ENCODE assay signal across 18 mouse cellular contexts in genomic region chr4:120331992-120332391, GRCm38 (mm10). TPM values are rescaled to one million over a fixed set of nuclear protein-coding genes. Genes with fewer than 3 reads are reported as not detected.
DNase-seq lines count a peak whose midpoint lies in the region; ATAC-seq and TF ChIP-seq lines count a peak whose summit lies in the region.
"Had no signal": no experiment of that assay in that cellular context is flagged by ENCODE, and none has a peak within 500 bp of the region (broad histone marks: within the 10 kb centered on the region; RNA-seq: fewer than 3 reads in every experiment).

No protein-coding gene starts in this region.

- peak; percentile 41; the same call in 1 of the 2 replicates for ATAC-seq in hindbrain, embryonic 13.5 days (ENCODE audit: low FRiP score)
- ATAC-seq in forebrain, embryonic 15.5 days (replicated peaks) = peak; percentile 44
- ATAC-seq in hindbrain, embryonic 16.5 days = peak; percentile 37
- ATAC-seq in midbrain, embryonic 16.5 days = peak; percentile 52; the same call in 1 of the 2 replicates
- no peak for ATAC-seq in lung, postnatal 0 days
- ATAC-seq: Patski had no signal

- H3K4me3 ChIP-seq in hindbrain, embryonic 13.5 days = no peak overlapping the region
- H3K4me3 ChIP-seq in hindbrain, embryonic 10.5 days = no peak overlapping the region
- no peak overlapping the region for H3K4me3 ChIP-seq in forebrain, embryonic 15.5 days
- no peak overlapping the region for H3K4me3 ChIP-seq in hindbrain, embryonic 16.5 days (ENCODE audit: low read length)
- no peak overlapping the region for H3K4me3 ChIP-seq in midbrain, embryonic 16.5 days (ENCODE audit: low read depth, low read length)
- no peak overlapping the region for H3K4me3 ChIP-seq in lung, postnatal 0 days (ENCODE audit: low read depth, low read length)
- H3K4me3 ChIP-seq: embryonic facial prominence, embryonic 15.5 days; kidney, embryonic 15.5 days; limb, embryonic 15.5 days; stomach, embryonic 15.5 days had no signal

- peak overlapping the region; percentile 39; the same call in 1 of the 2 replicates for H3K9ac ChIP-seq in hindbrain, embryonic 13.5 days
- no peak overlapping the region for H3K9ac ChIP-seq in forebrain, embryonic 15.5 days (replicated peaks)
- no peak overlapping the region for H3K9ac ChIP-seq in hindbrain, embryonic 16.5 days (ENCODE audit: low read depth, low read length)
- no peak overlapping the region for H3K9ac ChIP-seq in midbrain, embryonic 16.5 days (ENCODE audit: low read depth, low read length)
- H3K9ac ChIP-seq in lung, postnatal 0 days (replicated peaks; ENCODE audit: low read depth) = no peak overlapping the region
- H3K9ac ChIP-seq: embryonic facial prominence, embryonic 15.5 days; kidney, embryonic 15.5 days; limb, embryonic 15.5 days; stomach, embryonic 15.5 days had no signal

- intact Hi-C loops in left cerebral cortex, postnatal 25 days (cut with DNase I) = no loop called here

- WGBS in hindbrain, embryonic 13.5 days = 74% methylated on average over 7 of the region's 7 CpGs
- WGBS in hindbrain, embryonic 10.5 days = 82% methylated on average over 7 of the region's 7 CpGs
- 63% methylated on average over 7 of the region's 7 CpGs for WGBS in forebrain, embryonic 15.5 days
- 65% methylated on average over 7 of the region's 7 CpGs for WGBS in hindbrain, embryonic 16.5 days
- 72% methylated on average over 7 of the region's 7 CpGs for WGBS in midbrain, embryonic 16.5 days
- WGBS in lung, postnatal 0 days = 79% methylated on average over 7 of the region's 7 CpGs

- H3K27ac ChIP-seq in hindbrain, embryonic 13.5 days = peak overlapping the region; percentile 87
- no peak overlapping the region for H3K27ac ChIP-seq in hindbrain, embryonic 10.5 days
- peak overlapping the region; percentile 83 for H3K27ac ChIP-seq in forebrain, embryonic 15.5 days (replicated peaks)
- H3K27ac ChIP-seq in hindbrain, embryonic 16.5 days (ENCODE audit: low read depth, low read length) = no peak overlapping the region
- H3K27ac ChIP-seq in midbrain, embryonic 16.5 days (ENCODE audit: low read length) = peak overlapping the region; percentile 15
- no peak overlapping the region for H3K27ac ChIP-seq in lung, postnatal 0 days (ENCODE audit: low read length)
- H3K27ac ChIP-seq: embryonic facial prominence, embryonic 15.5 days; kidney, embryonic 15.5 days; limb, embryonic 15.5 days; stomach, embryonic 15.5 days had no signal

- no peak overlapping the region for H3K4me2 ChIP-seq in hindbrain, embryonic 13.5 days
- no peak overlapping the region for H3K4me2 ChIP-seq in forebrain, embryonic 15.5 days (replicated peaks)
- H3K4me2 ChIP-seq in hindbrain, embryonic 16.5 days (ENCODE audit: low read length) = no peak overlapping the region
- no peak overlapping the region for H3K4me2 ChIP-seq in midbrain, embryonic 16.5 days (ENCODE audit: low read length)
- no peak overlapping the region for H3K4me2 ChIP-seq in lung, postnatal 0 days (replicated peaks; ENCODE audit: low read depth, low read length)
- H3K4me2 ChIP-seq: embryonic facial prominence, embryonic 15.5 days; kidney, embryonic 15.5 days; limb, embryonic 15.5 days; stomach, embryonic 15.5 days had no signal

- TF ChIP-seq CTCF in lung, postnatal 0 days (IDR thresholded peaks at IDR 0.05) = no peak

- peaks cover 17% of the 10 kb centered on the region for H3K4me1 ChIP-seq in hindbrain, embryonic 13.5 days (replicated peaks)
- peaks cover 14% of the 10 kb centered on the region for H3K4me1 ChIP-seq in hindbrain, embryonic 10.5 days (replicated peaks)
- H3K4me1 ChIP-seq in forebrain, embryonic 15.5 days = peaks cover 21% of the 10 kb centered on the region
- peaks cover 10% of the 10 kb centered on the region for H3K4me1 ChIP-seq in hindbrain, embryonic 16.5 days (ENCODE audit: control insufficient read depth, insufficient read depth, low read depth, low read length)
- peaks cover 16% of the 10 kb centered on the region; the same call in 1 of the 2 replicates for H3K4me1 ChIP-seq in midbrain, embryonic 16.5 days (ENCODE audit: control insufficient read depth, insufficient read depth, low read length)
- no peaks in the 10 kb centered on the region for H3K4me1 ChIP-seq in lung, postnatal 0 days (ENCODE audit: insufficient read depth, low read depth, low read length)
- H3K4me1 ChIP-seq: embryonic facial prominence, embryonic 15.5 days; kidney, embryonic 15.5 days; limb, embryonic 15.5 days; stomach, embryonic 15.5 days had no signal

- no peak for TF ChIP-seq EP300 in lung, postnatal 0 days (IDR thresholded peaks at IDR 0.05)

- no peak for DNase-seq in hindbrain, embryonic 10.5 days (ENCODE audit: low spot score)
- no peak for DNase-seq in lung, postnatal 0 days (ENCODE audit: low spot score)
- no peak for DNase-seq in cerebellum, postnatal 36 days
- no peak for DNase-seq in left cerebral cortex, postnatal 25 days (ENCODE audit: low spot score in 2 of 2)
- DNase-seq: B cell, adult 2 months; cerebellum, adult 8-10 months; heart, adult 18-20 months; lung, adult 18-20 months; lung, postnatal 36 days had no signal

- H3K27me3 ChIP-seq in hindbrain, embryonic 13.5 days = no peaks in the 10 kb centered on the region
- peaks cover 6% of the 10 kb centered on the region; the same call in 1 of the 2 replicates for H3K27me3 ChIP-seq in hindbrain, embryonic 10.5 days (ENCODE audit: insufficient read depth, poor library complexity, severe bottlenecking)
- H3K27me3 ChIP-seq in forebrain, embryonic 15.5 days = no peaks in the 10 kb centered on the region
- H3K27me3 ChIP-seq in hindbrain, embryonic 16.5 days (replicated peaks; ENCODE audit: control insufficient read depth, insufficient read depth, low read length) = no peaks in the 10 kb centered on the region
- no peaks in the 10 kb centered on the region for H3K27me3 ChIP-seq in midbrain, embryonic 16.5 days (ENCODE audit: control insufficient read depth, insufficient read depth, low read depth, low read length)
- no peaks in the 10 kb centered on the region for H3K27me3 ChIP-seq in lung, postnatal 0 days (replicated peaks; ENCODE audit: insufficient read depth, low read length)
- H3K27me3 ChIP-seq: embryonic facial prominence, embryonic 15.5 days; stomach, embryonic 15.5 days had no signal

- no peaks in the 10 kb centered on the region for H3K9me3 ChIP-seq in hindbrain, embryonic 13.5 days
- H3K9me3 ChIP-seq in hindbrain, embryonic 10.5 days = no peaks in the 10 kb centered on the region
- no peaks in the 10 kb centered on the region for H3K9me3 ChIP-seq in forebrain, embryonic 15.5 days
- H3K9me3 ChIP-seq in hindbrain, embryonic 16.5 days (ENCODE audit: control insufficient read depth, low read length) = no peaks in the 10 kb centered on the region
- H3K9me3 ChIP-seq in midbrain, embryonic 16.5 days (replicated peaks; ENCODE audit: control insufficient read depth, low read length, poor library complexity, severe bottlenecking) = no peaks in the 10 kb centered on the region
- H3K9me3 ChIP-seq in lung, postnatal 0 days (ENCODE audit: low read length) = no peaks in the 10 kb centered on the region
- H3K9me3 ChIP-seq: embryonic facial prominence, embryonic 15.5 days; kidney, embryonic 15.5 days; limb, embryonic 15.5 days; stomach, embryonic 15.5 days had no signal

- no peaks in the 10 kb centered on the region for H3K36me3 ChIP-seq in hindbrain, embryonic 13.5 days
- no peaks in the 10 kb centered on the region for H3K36me3 ChIP-seq in hindbrain, embryonic 10.5 days
- no peaks in the 10 kb centered on the region for H3K36me3 ChIP-seq in forebrain, embryonic 15.5 days
- no peaks in the 10 kb centered on the region for H3K36me3 ChIP-seq in hindbrain, embryonic 16.5 days (ENCODE audit: control insufficient read depth, insufficient read depth, low read length)
- no peaks in the 10 kb centered on the region for H3K36me3 ChIP-seq in midbrain, embryonic 16.5 days (ENCODE audit: control insufficient read depth, insufficient read depth, low read length)
- no peaks in the 10 kb centered on the region for H3K36me3 ChIP-seq in lung, postnatal 0 days (ENCODE audit: insufficient read depth, low read length)
- H3K36me3 ChIP-seq: embryonic facial prominence, embryonic 15.5 days; kidney, embryonic 15.5 days; limb, embryonic 15.5 days; stomach, embryonic 15.5 days had no signal

RNA-seq across cellular contexts. Expression of gene Foxo6, which starts 44.8 kb away (rescaled TPM):
- 0.73 and 0.83 TPM in 2 replicates for polyA plus RNA-seq in hindbrain, embryonic 13.5 days (2015; fragmentation: Nextera tagmentation; extraction: Ambion mirVana)
- polyA plus RNA-seq in hindbrain, embryonic 10.5 days (2016; fragmentation: Nextera tagmentation; extraction: Ambion mirVana) = 0.20 and 0.25 TPM in 2 replicates
- 4.4 and 5.3 TPM in 2 replicates for polyA plus RNA-seq in forebrain, embryonic 15.5 days (2015; fragmentation: Nextera tagmentation; extraction: Ambion mirVana)
- polyA plus RNA-seq in hindbrain, embryonic 16.5 days (2015; fragmentation: Nextera tagmentation; extraction: Ambion mirVana) = 0.85 and 1.1 TPM in 2 replicates
- polyA plus RNA-seq in midbrain, embryonic 16.5 days (2015; fragmentation: Nextera tagmentation; extraction: Ambion mirVana) = 1.1 and 1.4 TPM in 2 replicates
- polyA plus RNA-seq in lung, postnatal 0 days (2015; fragmentation: Nextera tagmentation; extraction: Ambion mirVana) = 0.13 and 0.26 TPM in 2 replicates
- 10 to 100 TPM; 11.3 to 16.6 TPM for total RNA-seq in left cerebral cortex, postnatal 25 days (2021)

Comparison
In these comparisons a context has a peak if more than half of its experiments do, and no peak if none do; other contexts are left out.
1. H3K27ac ChIP-seq: peak in hindbrain, embryonic 13.5 days (single experiment), forebrain, embryonic 15.5 days (single experiment) and midbrain, embryonic 16.5 days (single experiment); none in hindbrain, embryonic 10.5 days (single experiment), hindbrain, embryonic 16.5 days (single experiment) and lung, postnatal 0 days (single experiment).